Mouse (Mus musculus): ENCODE measurements around the gene 1700102P08Rik. TPM values are rescaled to one million over a fixed set of nuclear protein-coding genes. Genes with fewer than 3 reads are reported as not detected.

1700102P08Rik gene
- total and polyA plus RNA-seq, 3 experiments, result 0.21 to 0.26 TPM; not detected in 1

GRCm38 (mm10) chr9:108343835-108344234 lies 48.8 kb upstream of the 1700102P08Rik start:
- DNase-seq (ENCODE audit: extremely low read depth), result no peak
- no peak for TF ChIP-seq ETS1 (conservative IDR thresholded peaks at IDR 0.05; ENCODE audit: low read depth, low read length)
- no peak for TF ChIP-seq SIN3A (IDR thresholded peaks at IDR 0.05; ENCODE audit: low read length)
- no peak for TF ChIP-seq GABPA (IDR thresholded peaks at IDR 0.05; ENCODE audit: insufficient replicate concordance, low read depth, low read length)
- TF ChIP-seq ZC3H11A (IDR thresholded peaks at IDR 0.05; ENCODE audit: low read depth, low read length), result no peak
- no peak for TF ChIP-seq E2F4 (IDR thresholded peaks at IDR 0.05; ENCODE audit: insufficient replicate concordance, low read depth, low read length)
- no peak for TF ChIP-seq RCOR1 (conservative IDR thresholded peaks at IDR 0.05; ENCODE audit: low read depth, low read length)
- TF ChIP-seq USF2 (conservative IDR thresholded peaks at IDR 0.05; ENCODE audit: low read depth, low read length), result no peak
- no peak for TF ChIP-seq MAFK (IDR thresholded peaks at IDR 0.05; ENCODE audit: insufficient replicate concordance, low read length)
- TF ChIP-seq ELF1 (IDR thresholded peaks at IDR 0.05; ENCODE audit: low read depth, low read length), result no peak
- TF ChIP-seq RAD21 (IDR thresholded peaks at IDR 0.05; ENCODE audit: low read depth, low read length), result no peak
- no peak for TF ChIP-seq ZNF384 (IDR thresholded peaks at IDR 0.05; ENCODE audit: low read depth, low read length)
- no peak for TF ChIP-seq IRF4 (IDR thresholded peaks at IDR 0.05; ENCODE audit: low read depth, low read length)
- no peak for TF ChIP-seq CTCF (conservative IDR thresholded peaks at IDR 0.05 in 1 of 2, IDR thresholded peaks at IDR 0.05 in 1 of 2; ENCODE audit: low read depth in 2 of 2, low read length in 2 of 2)
- TF ChIP-seq ZKSCAN1 (IDR thresholded peaks at IDR 0.05; ENCODE audit: borderline replicate concordance, low read depth, low read length), result no peak

GRCm38 (mm10) chr9:108344471-108344870 lies 48.1 kb upstream of the 1700102P08Rik start:
- dilution Hi-C loops (cut with MboI; ENCODE audit: extremely low pct_ligation_motif_present, extremely low pct_unique_long_range_greater_than_20kb, low sequenced_read_pairs), result no loop called here
- H3K27me3 ChIP-seq (replicated peaks), result no peaks in the 10 kb centered on the region
- H3K4me1 ChIP-seq (ENCODE audit: control insufficient read depth in 1 of 2, insufficient read depth in 2 of 2), result peaks cover 14 to 47% of the 10 kb centered on the region in 2 experiments
- peaks cover 0 to 20% of the 10 kb centered on the region in 2 experiments for H3K36me3 ChIP-seq (replicated peaks in 1 of 2; ENCODE audit: control insufficient read depth in 1 of 2, insufficient read depth in 1 of 2, low read length in 1 of 2)
- no peak for TF ChIP-seq E2F4 (IDR thresholded peaks at IDR 0.05; ENCODE audit: insufficient replicate concordance, low read depth, low read length)
- TF ChIP-seq MAZ (IDR thresholded peaks at IDR 0.05; ENCODE audit: low read depth, low read length), result no peak
- no peak for TF ChIP-seq HCFC1 (IDR thresholded peaks at IDR 0.05; ENCODE audit: low read depth, low read length)
- TF ChIP-seq CTCF (conservative IDR thresholded peaks at IDR 0.05 in 1 of 2, IDR thresholded peaks at IDR 0.05 in 1 of 2; ENCODE audit: low read depth in 2 of 2, low read length in 2 of 2), result no peak
- no peak for TF ChIP-seq POLR2A (IDR thresholded peaks at IDR 0.05; ENCODE audit: low read depth, low read length)
- no peak for TF ChIP-seq USF1 (IDR thresholded peaks at IDR 0.05; ENCODE audit: low read depth, low read length)
- TF ChIP-seq USF2 (conservative IDR thresholded peaks at IDR 0.05; ENCODE audit: low read depth, low read length), result no peak
- TF ChIP-seq BHLHE40 (IDR thresholded peaks at IDR 0.05; ENCODE audit: low read depth, low read length), result no peak
- TF ChIP-seq ELF1 (IDR thresholded peaks at IDR 0.05; ENCODE audit: low read depth, low read length), result no peak
- no peak for TF ChIP-seq KAT2A (IDR thresholded peaks at IDR 0.05; ENCODE audit: insufficient replicate concordance, low read length)
- TF ChIP-seq UBTF (IDR thresholded peaks at IDR 0.05; ENCODE audit: low read depth, low read length), result no peak
- no peak for TF ChIP-seq RCOR1 (conservative IDR thresholded peaks at IDR 0.05; ENCODE audit: low read depth, low read length)
- no peak for TF ChIP-seq CHD1 (IDR thresholded peaks at IDR 0.05; ENCODE audit: low read depth, low read length)
- peaks cover 20% of the 10 kb centered on the region for H3K79me2 ChIP-seq (replicated peaks; ENCODE audit: control insufficient read depth, extremely low read depth, insufficient read depth, poor library complexity, severe bottlenecking)
- H3K9ac ChIP-seq (ENCODE audit: insufficient read depth, low read depth), result no peak overlapping the region
- H3K9me3 ChIP-seq (replicated peaks; ENCODE audit: low read length), result no peaks in the 10 kb centered on the region
- H3K4me2 ChIP-seq (ENCODE audit: insufficient read depth, low read depth, poor library complexity, severe bottlenecking), result no peak overlapping the region
- in situ Hi-C loops (cut with MboI; ENCODE audit: low pct_ligation_motif_present, low pct_unique_long_range_greater_than_20kb, low sequenced_read_pairs), result no loop called here
- no peak for DNase-seq (ENCODE audit: extremely low read depth)
- no peak overlapping the region for H3K4me3 ChIP-seq (replicated peaks in 1 of 3; ENCODE audit: low read depth in 2 of 3, low read length in 2 of 3, poor library complexity in 1 of 3)
- no peak overlapping the region for H3K27ac ChIP-seq (ENCODE audit: insufficient read depth, low read depth)

More at GRCm38 (mm10) chr9:108343835-108344234, 48.8 kb upstream of the 1700102P08Rik start:
- Histone ChIP-seq H3K9ac (ENCODE audit: insufficient read depth, low read depth) (no peak overlapping the region), H3K9me3 (replicated peaks; ENCODE audit: low read length) (no peaks in the 10 kb centered on the region), H3K79me2 (replicated peaks; ENCODE audit: control insufficient read depth, extremely low read depth, insufficient read depth, poor library complexity, severe bottlenecking) (peaks cover 17% of the 10 kb centered on the region), H3K4me3 (replicated peaks in 1 of 3; ENCODE audit: low read depth in 2 of 3, low read length in 2 of 3, poor library complexity in 1 of 3) (no peak overlapping the region), H3K27ac (ENCODE audit: insufficient read depth, low read depth) (no peak overlapping the region), H3K36me3 (replicated peaks in 1 of 2; ENCODE audit: control insufficient read depth in 1 of 2, insufficient read depth in 1 of 2, low read length in 1 of 2) (peaks cover 0 to 17% of the 10 kb centered on the region in 2 experiments), H3K4me1 (ENCODE audit: control insufficient read depth in 1 of 2, insufficient read depth in 2 of 2) (peaks cover 14 to 41% of the 10 kb centered on the region in 2 experiments), H3K4me2 (ENCODE audit: insufficient read depth, low read depth, poor library complexity, severe bottlenecking) (no peak overlapping the region), H3K27me3 (replicated peaks) (no peaks in the 10 kb centered on the region)
- in situ Hi-C loops (cut with MboI; ENCODE audit: low pct_ligation_motif_present, low pct_unique_long_range_greater_than_20kb, low sequenced_read_pairs), result no loop called here
- dilution Hi-C loops (cut with MboI; ENCODE audit: extremely low pct_ligation_motif_present, extremely low pct_unique_long_range_greater_than_20kb, low sequenced_read_pairs), result no loop called here
